Mouse (Mus musculus) kidney, embryonic 16.5 days (tissue): ENCODE data around the gene Atp11a. TPM values are rescaled to one million over a fixed set of nuclear protein-coding genes. Genes with fewer than 3 reads are reported as not detected.
A peak's percentile ranks its signal among the peaks of the same experiment; 100 is the strongest.

ENCODE experiments used
- ATAC-seq: fragments of 200-750 bp; cut with Nextera tagmentation; 2 replicates; pipeline ENCODE4 v1.8.0; 2017; ENCODE audit warnings: moderate TSS enrichment; ENCODE audit not compliant: low FRiP score, low TSS enrichment
- H3K27ac ChIP-seq: fragments of 300-500 bp; sonication (generic); 2 replicates; pipeline ENCODE4 v1.5.1; 2014; ENCODE audit warnings: low read length
- H3K27me3 ChIP-seq: fragments of 300-500 bp; sonication (generic); 2 replicates; pipeline ENCODE4 v1.6.1; 2014; ENCODE audit warnings: low read length, control low read depth, mixed read lengths; ENCODE audit not compliant: insufficient read depth
- H3K36me3 ChIP-seq: fragments of 300-500 bp; sonication (generic); 2 replicates; pipeline ENCODE4 v1.6.1; 2014; ENCODE audit warnings: low read length, control low read depth, mixed read lengths; ENCODE audit not compliant: insufficient read depth
- H3K4me1 ChIP-seq: fragments of 300-500 bp; sonication (generic); 2 replicates; pipeline ENCODE4 v1.6.1; 2014; ENCODE audit warnings: low read length, control low read depth, mixed read lengths; ENCODE audit not compliant: insufficient read depth
- H3K4me2 ChIP-seq: fragments of 300-500 bp; sonication (generic); replicated peaks from 2 replicates; pipeline ENCODE4 v1.6.1; 2014; ENCODE audit warnings: low read depth, low read length
- H3K4me3 ChIP-seq: fragments of 300-500 bp; sonication (generic); 2 replicates; pipeline ENCODE4 v1.5.1; 2014; ENCODE audit warnings: mild to moderate bottlenecking, low read length
- H3K9ac ChIP-seq: fragments of 300-500 bp; sonication (generic); replicated peaks from 2 replicates; pipeline ENCODE4 v1.6.1; 2014; ENCODE audit warnings: low read length
- H3K9me3 ChIP-seq: fragments of 300-500 bp; sonication (generic); 2 replicates; pipeline ENCODE4 v1.6.1; 2016; ENCODE audit warnings: low read length, control low read depth
- WGBS: fragments of 180-500 bp; shearing (Covaris S2); extraction: QIAGEN DNeasy Blood & Tissue Kit; methylation state at CpG from one replicate; pipeline ENCODE4 v1.1.7; 2014; 5-methylcytosine and 5-hydroxymethylcytosine counted together
- polyA plus RNA-seq: library from polyadenylated mRNA; unstranded; fragments of >200 nt; fragmentation: Nextera tagmentation; extraction: Ambion mirVana; gene quantifications from 2 replicates; pipeline ENCODE4 v1.2.1, GENCODE M21; 2015

The Atp11a gene
- 14.4 and 18.5 TPM in 2 replicates for polyA plus RNA-seq

DNA sequence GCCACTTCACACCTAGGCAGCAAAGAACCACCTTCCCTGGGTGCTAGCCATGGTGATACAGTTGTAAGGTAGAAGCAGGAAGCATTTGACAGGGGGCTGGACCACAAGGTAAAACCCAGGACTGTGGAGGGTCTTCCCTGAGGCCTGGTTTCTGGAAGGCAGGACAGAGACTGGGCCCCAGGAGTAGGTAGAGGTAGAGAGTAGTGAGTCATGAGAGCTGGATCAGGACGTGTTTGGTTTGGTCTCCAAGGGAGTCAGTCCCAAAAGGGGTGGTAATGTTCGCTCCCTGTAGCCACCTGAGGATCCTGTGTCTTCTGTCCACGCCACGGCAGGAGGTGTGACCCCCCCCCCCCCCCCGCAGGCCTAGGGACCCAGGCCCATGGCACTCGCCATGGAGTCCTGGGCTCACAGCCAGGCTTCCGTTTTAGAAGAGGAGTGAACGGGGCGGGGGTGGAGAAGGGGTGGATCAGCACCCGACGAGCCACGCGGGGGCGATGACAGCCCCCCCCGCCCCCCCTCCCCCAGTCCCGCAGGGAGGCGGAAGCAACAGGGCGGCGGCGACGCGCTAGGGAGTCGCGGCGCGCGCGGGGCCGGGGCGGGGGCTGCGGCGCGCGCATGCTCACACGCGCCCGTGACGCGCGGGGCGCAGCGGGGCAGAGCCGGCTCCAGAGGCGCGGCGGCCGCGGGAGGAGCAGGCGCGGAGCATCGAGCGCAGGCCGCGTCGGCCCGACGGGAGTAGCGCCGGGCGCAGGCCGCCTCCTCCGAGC is at the start of gene Atp11a:
Atp11a (plus strand) TSS at position 624 of the 767 bp plus-strand sequence.
- Histone ChIP-seq H3K27me3 (no peaks in the 10 kb centered on the region), H3K9ac (peak within 1 kb of the TSS; percentile 91), H3K4me2 (peak within 1 kb of the TSS; percentile 75), H3K9me3 (no peaks in the 10 kb centered on the region), H3K27ac (peak within 1 kb of the TSS; percentile 59), H3K36me3 (no peaks in the 10 kb centered on the region), H3K4me1 (peaks cover 30% of the 10 kb centered on the region), H3K4me3 (peak within 1 kb of the TSS; percentile 82)
- WGBS, result under 1% methylated on average over 14 of the region's 62 CpGs
- ATAC-seq, result peak; percentile 84

GRCm38 (mm10) chr8:12711623-12712022 is 45.2 kb upstream of the Atp11a start:
- H3K27me3 ChIP-seq, result no peaks in the 10 kb centered on the region
- H3K27ac ChIP-seq, result no peak overlapping the region
- ATAC-seq, result no peak
- no peak overlapping the region for H3K4me2 ChIP-seq
- H3K9me3 ChIP-seq, result peaks cover 5% of the 10 kb centered on the region
- no peaks in the 10 kb centered on the region for H3K36me3 ChIP-seq
- H3K4me3 ChIP-seq, result no peak overlapping the region
- no peaks in the 10 kb centered on the region for H3K4me1 ChIP-seq
- WGBS, result 68% methylated on average over 7 of the region's 7 CpGs
- H3K9ac ChIP-seq, result no peak overlapping the region

- WGBS, result 84% methylated on average over 18 of the region's 18 CpGs
- no peak overlapping the region for H3K4me2 ChIP-seq
- peaks cover 12% of the 10 kb centered on the region for H3K4me1 ChIP-seq
- no peak for ATAC-seq
- H3K9ac ChIP-seq, result no peak overlapping the region
- no peaks in the 10 kb centered on the region for H3K9me3 ChIP-seq
- H3K27me3 ChIP-seq, result no peaks in the 10 kb centered on the region
- H3K36me3 ChIP-seq, result no peaks in the 10 kb centered on the region
- H3K27ac ChIP-seq, result no peak overlapping the region
- H3K4me3 ChIP-seq, result no peak overlapping the region
These were observed 40.8 kb upstream of the Atp11a start for GRCm38 (mm10) chr8:12715861-12716585.

GRCm38 (mm10) chr8:12719091-12719490 is 37.7 kb upstream of the Atp11a start:
- Histone ChIP-seq H3K4me1 (peaks cover 15% of the 10 kb centered on the region), H3K4me2 (no peak overlapping the region), H3K4me3 (no peak overlapping the region), H3K36me3 (no peaks in the 10 kb centered on the region), H3K9ac (no peak overlapping the region), H3K27me3 (no peaks in the 10 kb centered on the region), H3K9me3 (no peaks in the 10 kb centered on the region), H3K27ac (no peak overlapping the region)
- no peak for ATAC-seq
- WGBS, result 70% methylated on average over 9 of the region's 9 CpGs

DNA sequence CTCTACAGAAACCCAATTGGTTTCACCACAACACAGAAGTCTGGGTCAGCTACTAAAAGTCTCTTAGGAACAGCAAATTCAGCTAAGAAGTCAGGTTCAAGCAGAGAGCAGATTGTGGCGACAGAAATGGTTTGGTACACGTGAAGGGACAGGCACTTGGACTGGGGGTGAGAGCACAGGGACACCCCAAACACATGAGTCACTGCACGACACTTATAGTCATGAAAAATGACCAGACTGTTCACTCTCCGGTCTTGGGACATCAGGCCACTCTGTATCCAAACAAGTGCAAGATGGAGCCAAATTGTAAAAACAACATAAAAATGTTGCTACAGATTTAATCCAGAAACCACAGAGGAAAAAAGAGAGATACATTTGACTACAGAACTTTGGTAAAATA is 28.2 kb upstream of the Atp11a start:
- Histone ChIP-seq H3K27me3 (no peaks in the 10 kb centered on the region), H3K4me2 (no peak overlapping the region), H3K4me1 (peaks cover 6% of the 10 kb centered on the region; the same call in 1 of the 2 replicates), H3K9ac (no peak overlapping the region), H3K27ac (no peak overlapping the region), H3K4me3 (no peak overlapping the region), H3K36me3 (no peaks in the 10 kb centered on the region), H3K9me3 (no peaks in the 10 kb centered on the region)
- WGBS, result 58% methylated on average over 4 of the region's 4 CpGs
- ATAC-seq, result no peak

- Histone ChIP-seq H3K4me2 (no peak overlapping the region), H3K4me3 (no peak overlapping the region)
- ATAC-seq, result no peak
These were observed 26.0 kb upstream of the Atp11a start for GRCm38 (mm10) chr8:12730780-12731179.

GRCm38 (mm10) chr8:12732431-12732830 is 24.4 kb upstream of the Atp11a start:
- H3K4me2 ChIP-seq, result no peak overlapping the region
- H3K36me3 ChIP-seq, result no peaks in the 10 kb centered on the region
- H3K9me3 ChIP-seq, result no peaks in the 10 kb centered on the region
- ATAC-seq, result no peak
- no peak overlapping the region for H3K27ac ChIP-seq
- H3K4me3 ChIP-seq, result no peak overlapping the region
- WGBS, result 44% methylated on average over 6 of the region's 6 CpGs
- H3K9ac ChIP-seq, result no peak overlapping the region
- H3K27me3 ChIP-seq, result no peaks in the 10 kb centered on the region
- peaks cover 6% of the 10 kb centered on the region; the same call in 1 of the 2 replicates for H3K4me1 ChIP-seq

More at GRCm38 (mm10) chr8:12730780-12731179, 26.0 kb upstream of the Atp11a start:
- Histone ChIP-seq H3K4me1 (peaks cover 6% of the 10 kb centered on the region; the same call in 1 of the 2 replicates), H3K9ac (no peak overlapping the region), H3K27me3 (no peaks in the 10 kb centered on the region), H3K36me3 (no peaks in the 10 kb centered on the region), H3K27ac (no peak overlapping the region), H3K9me3 (no peaks in the 10 kb centered on the region)
- 45% methylated on average over 5 of the region's 5 CpGs for WGBS

DNA sequence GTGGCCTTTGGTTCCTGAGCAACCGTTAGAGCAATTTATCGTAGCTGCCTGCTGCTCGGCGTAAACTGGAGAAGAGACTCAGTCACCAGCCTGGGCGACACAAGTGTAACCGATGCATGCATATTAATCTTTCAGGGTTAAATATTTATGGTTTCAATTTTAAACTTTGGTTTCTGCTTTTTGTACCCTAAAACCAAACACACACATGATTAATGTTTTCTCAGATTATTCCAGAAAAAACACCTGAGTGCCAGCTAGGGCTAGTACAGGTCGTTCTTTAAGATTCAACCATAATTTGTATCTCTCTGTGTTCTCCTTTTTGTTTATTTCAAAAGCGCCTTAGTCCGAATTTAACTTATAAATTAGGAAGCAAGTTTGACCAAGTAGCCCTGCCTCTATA is 17.7 kb upstream of the Atp11a start:
- no peak overlapping the region for H3K27ac ChIP-seq
- H3K9me3 ChIP-seq, result no peaks in the 10 kb centered on the region
- H3K27me3 ChIP-seq, result no peaks in the 10 kb centered on the region
- whole genome bisulfite sequencing, result 73% methylated on average over 9 of the region's 9 CpGs
- H3K4me2 ChIP-seq, result no peak overlapping the region
- ATAC-seq, result no peak
- H3K4me1 ChIP-seq, result no peaks in the 10 kb centered on the region
- no peak overlapping the region for H3K4me3 ChIP-seq
- H3K9ac ChIP-seq, result no peak overlapping the region
- H3K36me3 ChIP-seq, result no peaks in the 10 kb centered on the region

DNA sequence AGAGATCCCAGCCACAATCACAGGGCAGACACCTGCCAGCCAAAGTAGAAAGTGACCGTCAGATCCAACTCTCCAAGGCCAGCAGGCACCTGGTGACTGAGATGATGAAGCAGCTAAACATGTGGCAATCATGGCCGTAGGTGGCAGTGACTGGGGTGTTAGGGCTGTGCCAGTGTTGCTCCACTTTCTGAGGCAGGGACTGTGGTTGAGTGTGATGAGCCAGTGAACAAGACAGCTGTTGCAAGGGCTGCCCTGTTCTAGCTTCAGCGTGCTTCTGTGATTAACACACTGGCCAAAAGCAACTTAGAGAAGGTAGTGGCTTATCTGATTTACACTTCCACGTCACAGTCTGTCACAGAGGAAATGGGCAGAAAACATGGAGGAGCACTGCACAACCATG is 13.4 kb upstream of the Atp11a start:
- no peak for ATAC-seq
- H3K36me3 ChIP-seq, result no peaks in the 10 kb centered on the region
- peaks cover 3% of the 10 kb centered on the region; the same call in 1 of the 2 replicates for H3K9me3 ChIP-seq
- 85% methylated on average over 4 of the region's 4 CpGs for WGBS
- H3K9ac ChIP-seq, result no peak overlapping the region
- no peak overlapping the region for H3K4me2 ChIP-seq
- H3K4me3 ChIP-seq, result no peak overlapping the region
- no peaks in the 10 kb centered on the region for H3K4me1 ChIP-seq
- H3K27me3 ChIP-seq, result no peaks in the 10 kb centered on the region
- no peak overlapping the region for H3K27ac ChIP-seq

- no peak overlapping the region for H3K4me2 ChIP-seq
- H3K4me3 ChIP-seq, result no peak overlapping the region
- 81% methylated on average over 3 of the region's 3 CpGs for WGBS
- H3K27ac ChIP-seq, result no peak overlapping the region
- no peaks in the 10 kb centered on the region for H3K27me3 ChIP-seq
- peaks cover 3% of the 10 kb centered on the region; the same call in 1 of the 2 replicates for H3K9me3 ChIP-seq
- H3K36me3 ChIP-seq, result no peaks in the 10 kb centered on the region
- ATAC-seq, result no peak
- H3K9ac ChIP-seq, result no peak overlapping the region
- H3K4me1 ChIP-seq, result peaks cover 5% of the 10 kb centered on the region; the same call in 1 of the 2 replicates
These were observed 8.6 kb upstream of the Atp11a start for GRCm38 (mm10) chr8:12748183-12748582.
